Mouse (Mus musculus) heart, adult 2 months (tissue): ENCODE data around the gene Gm10961.

Experiments
- CTCF ChIP-seq: fragments of 200-600 bp; IDR thresholded peaks from 2 replicates; pipeline ENCODE4 v1.8.1; 2022; ENCODE audit warnings: antibody characterized with exemption, mild to moderate bottlenecking, moderate library complexity
- EP300 ChIP-seq: fragments of 200-500 bp; IDR thresholded peaks from 2 replicates; pipeline ENCODE4 v1.6.1; 2011; ENCODE audit warnings: low read depth, low read length, control low read depth; ENCODE audit not compliant: insufficient read depth
- POLR2A ChIP-seq: fragments of 200-500 bp; IDR thresholded peaks from 2 replicates; pipeline ENCODE4 v1.6.1; 2011; ENCODE audit warnings: mild to moderate bottlenecking, low read depth, low read length, control low read depth; ENCODE audit not compliant: insufficient read depth

- TF ChIP-seq CTCF (no peak), POLR2A (no peak), EP300 (no peak)
Measured at GRCm38 (mm10) chr3:107670500-107670899, 39.4 kb downstream of the Gm10961 start.
